Mouse (Mus musculus): ENCODE measurements at regions not wholly inside any gene's neighbourhood (a gene's known extent, or its start where the extent isn't known, plus 50 kb on each side); places are given as distances from the start of the nearest gene placed in this dataset.
A peak's percentile ranks its signal among the peaks of the same experiment; 100 is the strongest.

DNA sequence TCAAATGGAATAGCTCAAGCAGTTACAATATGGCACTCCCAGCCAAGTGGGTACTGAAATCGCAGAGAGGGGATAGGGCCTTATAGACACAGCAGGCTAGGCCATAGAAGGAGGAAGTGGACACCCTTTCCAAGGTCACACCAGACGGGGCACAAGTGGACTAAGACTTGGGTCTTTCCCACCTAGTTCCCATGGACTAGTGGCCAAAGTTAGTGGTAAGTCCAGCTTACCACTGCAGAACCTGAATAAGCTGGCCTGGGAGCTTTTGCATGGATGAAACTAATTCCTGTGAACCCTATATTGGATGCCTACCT is 216.8 kb upstream of the Spdye4c start:
- H3K9me3 ChIP-seq (replicated peaks; ENCODE audit: low read length) = peaks cover 4% of the 10 kb centered on the region
- 0 out of 2 replicates have a peak overlapping the region, but pooled peaks have one; percentile 2 for H3K27ac ChIP-seq (ENCODE audit: insufficient read depth, low read depth)
- dilution Hi-C loops (cut with MboI; ENCODE audit: extremely low pct_ligation_motif_present, extremely low pct_unique_long_range_greater_than_20kb, low sequenced_read_pairs) (no loop called here), in situ Hi-C loops (cut with MboI; ENCODE audit: low pct_ligation_motif_present, low pct_unique_long_range_greater_than_20kb, low sequenced_read_pairs) (no loop called here)
- no peaks in the 10 kb centered on the region for H3K27me3 ChIP-seq (replicated peaks)
- H3K79me2 ChIP-seq (replicated peaks; ENCODE audit: control insufficient read depth, extremely low read depth, insufficient read depth, poor library complexity, severe bottlenecking) = no peaks in the 10 kb centered on the region; the same call in 1 of the 2 replicates
- DNase-seq (ENCODE audit: extremely low read depth) = no peak
- peak overlapping the region in 1 of 3 experiments; percentile 18 for H3K4me3 ChIP-seq (replicated peaks in 1 of 3; ENCODE audit: low read depth in 2 of 3, low read length in 2 of 3, poor library complexity in 1 of 3)
- peaks cover 0 to 11% of the 10 kb centered on the region in 2 experiments for H3K36me3 ChIP-seq (replicated peaks in 1 of 2; ENCODE audit: control insufficient read depth in 1 of 2, insufficient read depth in 1 of 2, low read length in 1 of 2)
- H3K4me2 ChIP-seq (ENCODE audit: insufficient read depth, low read depth, poor library complexity, severe bottlenecking) = no peak overlapping the region
- TF ChIP-seq ZKSCAN1 (IDR thresholded peaks at IDR 0.05; ENCODE audit: borderline replicate concordance, low read depth, low read length) = no peak
- TF ChIP-seq ETS1 (conservative IDR thresholded peaks at IDR 0.05; ENCODE audit: low read depth, low read length) = no peak
- TF ChIP-seq USF2 (conservative IDR thresholded peaks at IDR 0.05; ENCODE audit: low read depth, low read length) = no peak
- TF ChIP-seq MEF2A (IDR thresholded peaks at IDR 0.05; ENCODE audit: borderline replicate concordance, low read depth, low read length) = no peak
- TF ChIP-seq NELFE (IDR thresholded peaks at IDR 0.05; ENCODE audit: low read depth, low read length) = no peak
- no peak for TF ChIP-seq ZNF384 (IDR thresholded peaks at IDR 0.05; ENCODE audit: low read depth, low read length)
- TF ChIP-seq CHD2 (IDR thresholded peaks at IDR 0.05; ENCODE audit: low read length) = no peak
- TF ChIP-seq IRF4 (IDR thresholded peaks at IDR 0.05; ENCODE audit: low read depth, low read length) = no peak
- no peak overlapping the region for H3K9ac ChIP-seq (ENCODE audit: insufficient read depth, low read depth)
- H3K4me1 ChIP-seq (ENCODE audit: control insufficient read depth in 1 of 2, insufficient read depth in 2 of 2) = peaks cover 52 to 95% of the 10 kb centered on the region in 2 experiments

DNA sequence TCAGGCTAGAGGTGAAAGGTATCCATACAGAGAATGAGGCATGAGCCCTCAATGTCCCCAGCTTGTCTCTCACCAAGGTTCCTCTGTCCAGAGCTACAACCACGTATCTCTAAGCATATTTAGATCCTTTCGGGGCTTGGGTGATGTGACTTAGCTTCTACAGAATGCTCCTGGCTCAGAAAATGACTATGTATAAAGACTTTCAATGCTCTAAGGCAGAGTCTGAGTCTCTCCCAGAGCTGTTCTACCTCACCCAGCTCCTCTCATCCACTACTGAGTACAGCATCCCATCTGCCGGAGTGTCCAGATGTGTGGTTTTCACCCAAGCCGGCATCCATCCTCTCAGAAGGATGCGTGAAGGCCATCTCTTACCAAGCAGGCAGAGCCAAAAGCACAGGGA is 216.1 kb upstream of the Spdye4c start:
- no peak overlapping the region for H3K9ac ChIP-seq (ENCODE audit: insufficient read depth, low read depth)
- no peak overlapping the region for H3K4me3 ChIP-seq (replicated peaks in 1 of 3; ENCODE audit: low read depth in 2 of 3, low read length in 2 of 3, poor library complexity in 1 of 3)
- no peak overlapping the region for H3K4me2 ChIP-seq (ENCODE audit: insufficient read depth, low read depth, poor library complexity, severe bottlenecking)
- H3K27me3 ChIP-seq (replicated peaks) = no peaks in the 10 kb centered on the region
- no peak for DNase-seq (ENCODE audit: extremely low read depth)
- in situ Hi-C loops (cut with MboI; ENCODE audit: low pct_ligation_motif_present, low pct_unique_long_range_greater_than_20kb, low sequenced_read_pairs) (no loop called here), dilution Hi-C loops (cut with MboI; ENCODE audit: extremely low pct_ligation_motif_present, extremely low pct_unique_long_range_greater_than_20kb, low sequenced_read_pairs) (no loop called here)
- peaks cover 3% of the 10 kb centered on the region for H3K79me2 ChIP-seq (replicated peaks; ENCODE audit: control insufficient read depth, extremely low read depth, insufficient read depth, poor library complexity, severe bottlenecking)
- no peak for TF ChIP-seq JUND (conservative IDR thresholded peaks at IDR 0.05; ENCODE audit: low read depth, low read length)
- TF ChIP-seq NELFE (IDR thresholded peaks at IDR 0.05; ENCODE audit: low read depth, low read length) = no peak
- no peak for TF ChIP-seq ZC3H11A (IDR thresholded peaks at IDR 0.05; ENCODE audit: low read depth, low read length)
- no peak for TF ChIP-seq ZNF384 (IDR thresholded peaks at IDR 0.05; ENCODE audit: low read depth, low read length)
- no peak for TF ChIP-seq ETS1 (conservative IDR thresholded peaks at IDR 0.05; ENCODE audit: low read depth, low read length)
- H3K27ac ChIP-seq (ENCODE audit: insufficient read depth, low read depth) = no peak overlapping the region
- H3K9me3 ChIP-seq (replicated peaks; ENCODE audit: low read length) = no peaks in the 10 kb centered on the region
- H3K4me1 ChIP-seq (ENCODE audit: control insufficient read depth in 1 of 2, insufficient read depth in 2 of 2) = peaks cover 49 to 95% of the 10 kb centered on the region in 2 experiments
- peaks cover 0 to 8% of the 10 kb centered on the region in 2 experiments for H3K36me3 ChIP-seq (replicated peaks in 1 of 2; ENCODE audit: control insufficient read depth in 1 of 2, insufficient read depth in 1 of 2, low read length in 1 of 2)

- H3K4me3 ChIP-seq (replicated peaks in 1 of 3; ENCODE audit: low read depth in 2 of 3, low read length in 2 of 3, poor library complexity in 1 of 3) = no peak overlapping the region
- no peak for DNase-seq (ENCODE audit: extremely low read depth)
- peak; percentile 86 for TF ChIP-seq BHLHE40 (IDR thresholded peaks at IDR 0.05; ENCODE audit: low read depth, low read length)
- no peak for TF ChIP-seq NRF1 (IDR thresholded peaks at IDR 0.05; ENCODE audit: low read depth, low read length)
- TF ChIP-seq IRF4 (IDR thresholded peaks at IDR 0.05; ENCODE audit: low read depth, low read length) = peak; percentile 79
- no peak for TF ChIP-seq SMC3 (IDR thresholded peaks at IDR 0.05; ENCODE audit: low read depth, low read length)
- 0 out of 2 replicates have a peak, but pooled peaks have one; percentile 51 for TF ChIP-seq MAZ (IDR thresholded peaks at IDR 0.05; ENCODE audit: low read depth, low read length)
- no peak for TF ChIP-seq MAFK (IDR thresholded peaks at IDR 0.05; ENCODE audit: insufficient replicate concordance, low read length)
- peak; percentile 96; the same call in 1 of the 2 replicates for TF ChIP-seq CHD1 (IDR thresholded peaks at IDR 0.05; ENCODE audit: low read depth, low read length)
- peak; percentile 77; the same call in 1 of the 2 replicates for TF ChIP-seq TCF12 (IDR thresholded peaks at IDR 0.05; ENCODE audit: low read depth, low read length)
- TF ChIP-seq GABPA (IDR thresholded peaks at IDR 0.05; ENCODE audit: insufficient replicate concordance, low read depth, low read length) = no peak
- no peak for TF ChIP-seq E2F4 (IDR thresholded peaks at IDR 0.05; ENCODE audit: insufficient replicate concordance, low read depth, low read length)
- peak; percentile 71 for TF ChIP-seq EP300 (IDR thresholded peaks at IDR 0.05; ENCODE audit: low read length)
- TF ChIP-seq MEF2A (IDR thresholded peaks at IDR 0.05; ENCODE audit: borderline replicate concordance, low read depth, low read length) = peak; percentile 98
- TF ChIP-seq ETS1 (conservative IDR thresholded peaks at IDR 0.05; ENCODE audit: low read depth, low read length) = peak; percentile 82
- TF ChIP-seq UBTF (IDR thresholded peaks at IDR 0.05; ENCODE audit: low read depth, low read length) = no peak
- TF ChIP-seq CTCF (conservative IDR thresholded peaks at IDR 0.05 in 1 of 2, IDR thresholded peaks at IDR 0.05 in 1 of 2; ENCODE audit: low read depth in 2 of 2, low read length in 2 of 2) = no peak
- no peak for TF ChIP-seq POLR2AphosphoS2 (IDR thresholded peaks at IDR 0.05; ENCODE audit: low read depth, low read length)
- H3K27me3 ChIP-seq (replicated peaks) = no peaks in the 10 kb centered on the region
- no peaks in the 10 kb centered on the region for H3K9me3 ChIP-seq (replicated peaks; ENCODE audit: low read length)
- peak overlapping the region; percentile 18 for H3K4me2 ChIP-seq (ENCODE audit: insufficient read depth, low read depth, poor library complexity, severe bottlenecking)
- peaks cover 47 to 97% of the 10 kb centered on the region in 2 experiments for H3K4me1 ChIP-seq (ENCODE audit: control insufficient read depth in 1 of 2, insufficient read depth in 2 of 2)
- peaks cover 6% of the 10 kb centered on the region for H3K79me2 ChIP-seq (replicated peaks; ENCODE audit: control insufficient read depth, extremely low read depth, insufficient read depth, poor library complexity, severe bottlenecking)
- in situ Hi-C loops (cut with MboI; ENCODE audit: low pct_ligation_motif_present, low pct_unique_long_range_greater_than_20kb, low sequenced_read_pairs) = no loop called here
- H3K27ac ChIP-seq (ENCODE audit: insufficient read depth, low read depth) = no peak overlapping the region
- H3K9ac ChIP-seq (ENCODE audit: insufficient read depth, low read depth) = no peak overlapping the region
- peaks cover 0 to 2% of the 10 kb centered on the region in 2 experiments for H3K36me3 ChIP-seq (replicated peaks in 1 of 2; ENCODE audit: control insufficient read depth in 1 of 2, insufficient read depth in 1 of 2, low read length in 1 of 2)
- dilution Hi-C loops (cut with MboI; ENCODE audit: extremely low pct_ligation_motif_present, extremely low pct_unique_long_range_greater_than_20kb, low sequenced_read_pairs) = no loop called here
These were observed 215.2 kb upstream of the Spdye4c start for GRCm38 (mm10) chr2:128375827-128376226.

All from CH12.LX (cell line).